Mouse (Mus musculus): ENCODE measurements around the gene Slc4a1.
A peak's percentile ranks its signal among the peaks of the same experiment; 100 is the strongest.
"Not testable (repeated sequence)": the region's sequence is repeated elsewhere in the genome, so short reads cannot be mapped to it uniquely, and the experiment has no call there.

Slc4a1 gene

DNA sequence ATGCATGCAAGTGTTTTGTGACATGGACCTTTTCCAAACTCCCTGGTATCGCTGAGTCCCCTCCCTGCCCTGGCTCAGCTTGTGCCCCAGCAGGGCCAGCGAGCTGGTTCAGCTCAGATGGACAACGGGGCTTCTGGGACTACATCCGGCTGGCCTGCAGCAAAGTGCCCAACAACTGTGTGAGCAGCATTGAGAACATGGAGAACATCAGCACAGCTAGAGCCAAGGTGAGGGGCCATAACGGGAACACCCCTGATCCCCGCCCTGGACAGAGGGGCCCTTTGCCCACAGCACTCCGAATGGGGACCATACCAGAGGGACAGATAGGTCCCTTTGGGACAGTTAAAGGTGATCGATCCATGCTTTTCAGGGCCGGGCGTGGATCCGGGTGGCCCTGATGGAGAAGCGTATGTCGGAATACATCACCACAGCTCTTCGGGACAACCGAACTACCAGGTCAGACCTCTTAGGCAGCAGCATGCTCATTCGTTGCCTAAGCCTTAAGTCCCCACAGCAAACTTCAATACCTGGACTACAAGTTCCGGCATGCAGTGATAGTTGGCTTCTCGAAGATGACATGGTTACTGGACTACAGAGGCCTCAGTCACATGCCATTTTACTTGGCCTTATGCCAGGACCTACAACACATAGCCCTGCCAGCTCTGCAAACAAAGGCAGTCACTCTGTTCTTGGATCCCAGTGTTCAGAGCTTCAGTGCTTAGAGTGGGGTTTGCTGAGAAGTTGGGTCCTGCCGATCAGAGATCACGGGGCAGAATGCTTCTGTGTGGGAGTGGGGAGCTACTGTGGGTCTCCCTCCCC lies 32.2 kb upstream of the Slc4a1 start:
- DNase-seq = no peak

- no peak for DNase-seq
These were observed 30.7 kb upstream of the Slc4a1 start for GRCm38 (mm10) chr11:102396671-102397141.

- DNase-seq = no peak
These were observed 30.3 kb upstream of the Slc4a1 start for GRCm38 (mm10) chr11:102396263-102396662.

GRCm38 (mm10) chr11:102395250-102395649 lies 29.2 kb upstream of the Slc4a1 start:
- DNase-seq = no peak

GRCm38 (mm10) chr11:102394421-102395124 lies 28.6 kb upstream of the Slc4a1 start:
- no peak for DNase-seq

- DNase-seq = peak; percentile 22
These were observed 27.9 kb upstream of the Slc4a1 start for GRCm38 (mm10) chr11:102393719-102394420.

GRCm38 (mm10) chr11:102393238-102393634 lies 27.2 kb upstream of the Slc4a1 start, which contains the start of gene Rundc3a:
Gene Rundc3a (plus strand): TSS chr11:102393403.
- peak; percentile 89 for DNase-seq

DNA sequence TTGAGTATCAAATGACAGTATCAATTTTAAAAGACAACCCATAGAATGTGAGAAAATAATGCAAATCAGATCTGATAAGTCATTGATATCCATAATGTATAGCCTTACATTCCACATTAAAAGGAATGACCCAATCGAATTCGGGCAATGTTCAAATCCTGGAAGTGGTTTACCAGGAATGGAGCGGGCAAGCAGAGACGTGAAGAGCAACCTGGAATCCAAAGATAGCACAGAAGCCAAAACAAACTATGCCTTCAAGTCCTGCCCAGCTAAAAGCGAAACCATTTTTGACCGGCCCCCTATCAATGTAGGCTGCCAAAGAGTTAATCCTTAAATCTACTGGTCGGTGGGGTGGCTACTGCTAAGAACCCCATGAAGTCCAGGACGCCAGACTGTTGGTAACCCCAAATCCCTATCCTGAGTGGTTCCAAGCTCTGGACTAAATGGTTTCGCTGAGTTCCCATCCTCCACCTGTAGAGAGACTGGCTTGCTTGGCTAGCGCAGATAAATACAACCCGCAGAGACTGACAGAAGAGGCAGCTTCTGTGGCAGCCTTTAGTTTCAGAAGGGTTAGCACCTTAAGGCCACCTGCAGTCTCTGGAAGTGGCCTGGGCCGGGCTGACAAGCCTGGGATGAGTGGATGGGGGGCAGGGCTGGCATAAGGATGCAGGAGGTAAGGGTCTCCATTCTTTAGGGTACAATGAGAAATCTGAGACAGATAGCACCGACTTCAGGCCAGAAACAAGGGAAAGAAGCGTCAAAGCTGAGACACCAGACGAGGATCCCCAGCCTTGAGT lies 26.6 kb upstream of the Slc4a1 start:
- no peak for DNase-seq

GRCm38 (mm10) chr11:102389436-102389835 lies 23.4 kb upstream of the Slc4a1 start:
- DNase-seq = not testable (repeated sequence)

DNA sequence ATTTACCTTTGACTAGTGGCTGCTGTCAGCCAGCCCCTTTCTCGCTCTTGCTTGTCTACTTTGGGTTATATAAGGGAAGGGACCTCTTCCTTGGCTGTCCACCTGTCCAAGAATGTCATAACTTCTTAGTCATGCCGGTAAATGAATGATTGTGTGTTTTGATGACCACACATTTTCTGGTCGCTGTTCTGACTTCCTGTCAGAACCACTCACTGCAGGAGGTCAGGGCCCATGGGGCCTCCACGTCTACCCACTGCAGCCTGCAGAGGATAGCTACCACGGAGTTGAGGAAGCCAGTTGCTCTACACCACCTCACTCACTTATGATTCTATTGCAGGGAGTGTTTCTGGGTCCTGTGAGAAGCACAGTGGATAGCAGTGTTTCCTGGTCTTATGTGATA lies 20.1 kb upstream of the Slc4a1 start:
- no peak for DNase-seq

GRCm38 (mm10) chr11:102385075-102385474 lies 19.1 kb upstream of the Slc4a1 start:
- no peak for DNase-seq

DNA sequence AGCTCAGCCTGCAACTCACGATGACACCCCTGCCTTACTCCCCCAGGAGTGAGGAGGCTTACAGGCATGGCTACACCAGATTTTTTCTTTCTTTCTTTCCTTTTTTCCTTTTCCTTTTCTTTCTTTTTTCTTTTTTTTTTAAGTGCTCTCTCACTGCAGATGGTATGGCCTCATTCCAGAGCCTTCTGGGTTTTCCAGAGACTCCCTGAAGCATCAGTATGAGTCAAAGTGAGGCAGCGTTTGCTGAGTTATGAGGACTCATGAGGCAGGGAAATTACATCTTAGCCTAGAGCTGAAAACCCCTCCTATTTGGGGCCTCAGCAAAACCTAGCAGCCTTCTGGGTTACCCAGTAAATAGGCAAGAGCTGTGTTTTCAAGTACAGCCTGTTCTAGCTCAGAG lies 18.4 kb upstream of the Slc4a1 start:
- DNase-seq = no peak

- DNase-seq = no peak
These were observed 17.5 kb upstream of the Slc4a1 start for GRCm38 (mm10) chr11:102383365-102384136.

DNA sequence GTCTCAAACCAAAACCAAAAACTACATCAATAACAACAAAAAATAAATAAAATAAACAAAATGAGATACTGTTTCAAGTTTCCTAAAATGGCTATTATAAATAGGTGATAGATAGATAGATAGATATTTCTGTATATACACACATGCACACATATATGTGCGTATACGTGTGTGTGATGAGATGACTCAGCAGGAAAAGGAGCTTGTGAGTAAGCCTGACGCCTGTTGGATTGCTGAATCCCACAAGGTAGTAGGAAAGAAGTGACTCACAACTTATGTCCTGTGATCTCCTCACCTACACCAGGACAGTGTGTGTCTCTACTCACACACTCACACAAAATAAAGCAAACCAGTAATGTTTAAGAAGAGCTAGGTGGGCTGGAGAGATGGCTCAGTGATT lies 16.8 kb upstream of the Slc4a1 start:
- no peak for DNase-seq

GRCm38 (mm10) chr11:102381341-102382100 lies 15.5 kb upstream of the Slc4a1 start:
- DNase-seq = no peak

GRCm38 (mm10) chr11:102380091-102380490 lies 14.1 kb upstream of the Slc4a1 start:
- DNase-seq = no peak

DNA sequence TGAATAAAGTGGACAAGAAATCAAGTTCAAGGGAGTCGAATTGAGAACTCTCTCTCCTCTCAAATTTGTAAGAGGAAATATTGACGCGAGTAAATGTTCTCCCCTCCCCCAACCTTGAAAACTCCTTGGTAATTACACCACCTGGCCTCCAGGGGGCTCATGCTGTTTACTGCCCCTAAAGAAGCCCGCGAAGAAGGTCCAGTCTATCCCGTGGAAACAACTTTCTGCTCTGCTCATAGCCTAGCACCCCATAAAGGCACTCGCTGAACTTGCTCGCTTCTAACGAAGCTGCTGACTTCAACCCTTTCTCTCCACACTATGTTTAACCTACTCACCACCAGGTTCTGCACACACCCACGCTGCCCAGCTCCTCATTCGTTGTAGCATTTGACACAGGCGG lies 11.2 kb upstream of the Slc4a1 start:
- no peak for DNase-seq

- DNase-seq = no peak
These were observed 10.3 kb upstream of the Slc4a1 start for GRCm38 (mm10) chr11:102376196-102376835.

GRCm38 (mm10) chr11:102375196-102376173 lies 9.5 kb upstream of the Slc4a1 start:
- no peak for DNase-seq
